Comparison of ENCODE assay signal across 27 mouse cellular contexts in genomic region chr7:97380500-97381123, GRCm38 (mm10). TPM values are rescaled to one million over a fixed set of nuclear protein-coding genes. Genes with fewer than 3 reads are reported as not detected.
"Had no signal": no experiment of that assay in that cellular context is flagged by ENCODE, and none has a peak within 500 bp of the region (broad histone marks: within the 10 kb centered on the region; RNA-seq: fewer than 3 reads in every experiment).

No protein-coding gene starts in this region.

- H3K27me3 ChIP-seq: heart, embryonic 13.5 days; heart, embryonic 15.5 days; hindbrain, embryonic 12.5 days; limb, embryonic 13.5 days; limb, embryonic 15.5 days; liver, embryonic 12.5 days had no signal

- DNase-seq: gastrocnemius, adult 2 months; gastrocnemius, postnatal 10 days; gastrocnemius, postnatal 25 days; heart, postnatal 4 days; kidney, adult 18-20 months; kidney, adult 8-10 months; kidney, postnatal 10 days; kidney, postnatal 25 days; kidney, postnatal 4 days; layer of hippocampus, adult 9-11 months; layer of hippocampus, postnatal 36 days; left cerebral cortex, postnatal 4 days had no signal

- H3K9ac ChIP-seq: heart, embryonic 13.5 days; heart, embryonic 15.5 days; hindbrain, embryonic 12.5 days; hindbrain, embryonic 14.5 days; limb, embryonic 13.5 days; limb, embryonic 15.5 days; liver, embryonic 12.5 days; liver, embryonic 14.5 days had no signal

- H3K27ac ChIP-seq: gastrocnemius, adult 2 months; heart, embryonic 13.5 days; heart, embryonic 15.5 days; hindbrain, embryonic 10.5 days; hindbrain, embryonic 12.5 days; hindbrain, embryonic 14.5 days; limb, embryonic 13.5 days; limb, embryonic 15.5 days; liver, embryonic 12.5 days; liver, embryonic 14.5 days had no signal

- H3K4me2 ChIP-seq: heart, embryonic 11.5 days; heart, embryonic 13.5 days; heart, embryonic 15.5 days; hindbrain, embryonic 12.5 days; hindbrain, embryonic 14.5 days; limb, embryonic 13.5 days; limb, embryonic 15.5 days; liver, embryonic 12.5 days had no signal

- H3K4me1 ChIP-seq: heart, embryonic 13.5 days; heart, embryonic 15.5 days; hindbrain, embryonic 10.5 days; hindbrain, embryonic 12.5 days; limb, embryonic 13.5 days; limb, embryonic 15.5 days had no signal

- ATAC-seq: forebrain, embryonic 16.5 days; hindbrain, embryonic 16.5 days; inflammation-experienced regulatory T-cells, adult 6 months; intestine, embryonic 16.5 days; liver, embryonic 12.5 days had no signal

- H3K4me3 ChIP-seq: gastrocnemius, adult 2 months; heart, embryonic 13.5 days; heart, embryonic 15.5 days; hindbrain, embryonic 10.5 days; hindbrain, embryonic 12.5 days; limb, embryonic 13.5 days; limb, embryonic 15.5 days; liver, embryonic 12.5 days had no signal

- H3K9me3 ChIP-seq: heart, embryonic 13.5 days; heart, embryonic 15.5 days; hindbrain, embryonic 10.5 days; hindbrain, embryonic 12.5 days; limb, embryonic 13.5 days; limb, embryonic 15.5 days; liver, embryonic 12.5 days had no signal

RNA-seq across cellular contexts. Expression of gene Thrsp, which starts 36.9 kb away (rescaled TPM):
- total RNA-seq: granulocyte monocyte progenitor cell, adult 5-6 weeks had no signal
- polyA plus RNA-seq: liver, embryonic 12.5 days had no signal

RNA-seq across cellular contexts. Expression of gene Usp35, which starts 48.8 kb away (rescaled TPM):
- total RNA-seq: granulocyte monocyte progenitor cell, adult 5-6 weeks had no signal
